ENCODE assay signal across 27 mouse cellular contexts in the genomic region with DNA sequence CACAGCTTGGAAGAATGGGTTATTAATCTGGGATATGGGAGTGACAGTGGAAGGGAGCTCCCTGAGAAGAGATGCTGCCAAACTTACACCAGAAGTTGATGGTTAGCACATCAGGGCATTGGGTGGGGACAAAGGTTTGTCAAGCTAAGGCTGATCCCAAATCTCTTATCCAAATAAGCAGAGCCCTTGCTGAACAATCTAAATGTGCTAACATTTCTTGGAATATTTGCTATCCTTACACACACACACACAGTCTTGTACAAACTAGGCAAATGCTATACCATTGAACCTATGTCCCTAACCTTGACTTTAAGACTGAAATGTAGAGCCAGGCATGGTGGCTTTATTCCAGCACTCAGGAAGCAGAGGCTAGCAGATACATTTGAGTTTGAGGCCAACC. TPM values are rescaled to one million over a fixed set of nuclear protein-coding genes. Genes with fewer than 3 reads are reported as not detected.
"Had no signal": no experiment of that assay in that cellular context is flagged by ENCODE, and none has a peak within 500 bp of the region (broad histone marks: within the 10 kb centered on the region; RNA-seq: fewer than 3 reads in every experiment).

No protein-coding gene starts in this region.

- H3K27me3 ChIP-seq: limb, embryonic 13.5 days; midbrain, embryonic 13.5 days; neural tube, embryonic 13.5 days had no signal

- H3K4me3 ChIP-seq: layer of hippocampus, adult 2 months; limb, embryonic 10.5 days; limb, embryonic 13.5 days; megakaryocyte, embryonic 14.5 days; midbrain, embryonic 10.5 days; midbrain, embryonic 13.5 days; myocyte; neural tube, embryonic 13.5 days had no signal

- H3K4me2 ChIP-seq: limb, embryonic 13.5 days; lung, embryonic 14.5 days; midbrain, embryonic 13.5 days; neural tube, embryonic 13.5 days had no signal

- H3K9ac ChIP-seq: limb, embryonic 13.5 days; lung, embryonic 14.5 days; midbrain, embryonic 13.5 days; neural tube, embryonic 13.5 days had no signal

- H3K27ac ChIP-seq: kidney, postnatal 0 days; layer of hippocampus, adult 2 months; limb, embryonic 10.5 days; limb, embryonic 13.5 days; midbrain, embryonic 10.5 days; midbrain, embryonic 13.5 days; neural tube, embryonic 13.5 days had no signal

- H3K9me3 ChIP-seq: limb, embryonic 10.5 days; limb, embryonic 13.5 days; megakaryocyte, embryonic 14.5 days; midbrain, embryonic 10.5 days; midbrain, embryonic 13.5 days; neural tube, embryonic 13.5 days had no signal

- ATAC-seq: inflammation-experienced regulatory T-cells, adult 6 months; intestine, postnatal 0 days; lung, postnatal 0 days; midbrain, embryonic 13.5 days; midbrain, embryonic 16.5 days had no signal

- DNase-seq: kidney, adult 2 months; kidney, postnatal 25 days; layer of hippocampus, adult 9-11 months; lung, embryonic 14.5 days; thymus, adult 2 months; thymus, postnatal 25 days had no signal

- H3K4me1 ChIP-seq: limb, embryonic 10.5 days; limb, embryonic 13.5 days; midbrain, embryonic 10.5 days; midbrain, embryonic 13.5 days; neural tube, embryonic 13.5 days had no signal

RNA-seq across cellular contexts. Expression of gene Gm10842, which starts 3.1 kb away (rescaled TPM):
- polyA plus RNA-seq: inflammation-experienced regulatory T-cells, adult 6 months; intestine, postnatal 0 days; kidney, adult 2 months; kidney, embryonic 14.5 days; kidney, postnatal 0 days; large intestine, adult 2 months; limb, embryonic 10.5 days; limb, embryonic 13.5 days; liver, adult 2 months; lung, embryonic 14.5 days; lung, postnatal 0 days; midbrain, embryonic 10.5 days; midbrain, embryonic 13.5 days; midbrain, embryonic 16.5 days; myocyte; neural tube, embryonic 13.5 days; small intestine, adult 2 months; spleen, adult 2 months; stomach, embryonic 16.5 days; testis, adult 2 months; thymus, adult 2 months; urinary bladder, adult 2 months had no signal
